Mouse (Mus musculus): ENCODE results near the gene Tpm1.

Gene Tpm1

DNA sequence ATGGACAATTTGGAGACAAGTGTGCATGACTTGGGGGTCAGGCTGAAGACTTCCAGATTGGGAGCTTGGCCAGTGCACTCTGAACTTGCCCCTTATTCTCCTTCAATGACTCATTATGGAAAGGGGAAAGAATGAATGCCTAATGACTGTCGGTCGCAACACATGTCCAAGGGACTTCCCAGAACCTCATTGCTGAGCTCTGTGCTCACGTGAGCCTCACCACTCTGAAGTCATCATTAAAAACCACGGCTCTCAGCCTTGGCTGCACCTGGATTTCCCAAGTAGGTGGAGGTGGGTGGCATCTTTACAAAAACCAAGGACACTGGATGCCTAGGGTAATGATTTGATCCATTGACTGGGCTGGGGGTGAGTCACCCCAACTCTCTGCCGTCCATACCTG, 59.2 kb downstream of the Tpm1 start:
- intact Hi-C loops (cut with DNase I) = no loop called here

- intact Hi-C loops (cut with DNase I) = no loop called here
Measured at GRCm38 (mm10) chr9:66989581-66989980, 59.6 kb downstream of the Tpm1 start.

DNA sequence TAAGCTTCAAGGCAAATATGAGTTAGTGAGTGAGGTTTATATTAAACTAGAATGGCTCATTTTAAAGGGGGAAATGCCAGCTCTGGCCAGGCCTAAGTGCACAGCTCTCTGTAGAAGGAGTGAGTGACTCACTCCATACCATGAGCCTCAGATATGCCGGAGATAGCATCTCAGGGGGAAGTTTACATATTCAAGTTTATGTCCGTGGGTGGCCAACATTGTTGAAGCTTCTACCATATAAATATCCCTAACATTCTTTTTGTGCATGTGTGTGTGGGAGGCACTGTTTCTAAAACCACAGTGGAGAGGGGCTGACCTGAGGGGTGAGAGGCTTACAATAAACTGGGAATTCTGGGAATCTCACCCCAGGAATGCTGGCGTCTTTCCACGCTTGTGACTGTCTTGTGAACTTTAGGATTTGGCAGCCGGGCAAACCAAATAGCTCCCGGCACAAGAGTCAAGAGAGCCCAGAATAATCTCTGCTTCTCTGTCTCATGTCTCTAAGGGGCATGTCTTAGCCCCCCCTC, 60.3 kb downstream of the Tpm1 start:
- intact Hi-C loops (cut with DNase I) = no loop called here

DNA sequence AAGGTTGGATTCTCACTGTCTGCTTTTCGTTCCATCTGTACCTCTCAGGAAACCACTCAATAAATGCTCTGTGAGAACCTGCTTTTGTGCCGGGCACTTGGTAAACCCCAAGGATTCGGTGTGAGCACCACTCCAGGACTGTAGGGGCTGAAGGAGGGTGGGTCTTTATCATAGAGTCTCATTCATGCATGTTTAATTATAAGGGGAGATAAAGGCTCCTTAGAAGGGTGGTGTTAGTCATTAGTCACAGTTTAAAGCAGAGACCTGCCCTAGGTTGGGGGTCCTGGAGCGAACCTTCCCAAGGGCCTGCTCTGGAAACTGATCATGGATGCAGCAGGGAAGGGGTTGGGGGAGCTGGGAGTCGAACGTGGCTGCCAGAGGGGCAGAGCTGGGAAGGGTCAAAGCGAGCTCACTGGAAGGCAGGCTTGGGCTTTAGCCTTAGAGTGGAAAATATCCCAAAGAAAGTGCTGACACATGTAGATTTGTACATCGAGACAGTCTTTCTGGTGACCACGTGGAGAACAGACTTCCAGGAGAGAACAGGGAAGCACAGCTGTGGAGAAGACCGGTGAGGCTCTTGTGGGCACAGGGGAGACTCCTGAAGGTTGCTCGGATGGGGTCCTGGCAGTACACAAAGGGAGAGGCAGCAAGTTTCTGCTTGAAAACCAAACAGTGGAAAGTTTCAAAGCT, 60.9 kb downstream of the Tpm1 start:
- intact Hi-C loops (cut with DNase I) = no loop called here

DNA sequence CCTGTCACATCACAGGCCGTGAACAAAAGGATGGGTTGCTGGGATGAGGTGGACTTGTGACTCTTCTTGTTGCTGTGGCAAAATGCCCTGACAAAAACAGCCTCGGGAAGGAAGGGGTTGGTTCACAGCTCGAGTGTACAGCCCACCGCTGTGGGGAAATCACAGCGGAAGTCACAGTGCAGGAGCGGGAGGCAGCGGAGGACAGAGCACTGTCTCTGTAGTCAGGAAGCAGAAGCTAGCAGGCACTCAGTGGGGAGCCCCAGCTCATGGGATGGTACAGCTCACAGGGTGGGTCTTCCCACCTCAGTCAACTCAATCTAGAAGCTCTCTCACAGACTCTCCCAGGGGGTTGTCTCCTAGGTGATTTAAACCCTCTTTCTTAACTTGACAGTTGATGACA, 63.8 kb downstream of the Tpm1 start:
- intact Hi-C loops (cut with DNase I) = no loop called here

DNA sequence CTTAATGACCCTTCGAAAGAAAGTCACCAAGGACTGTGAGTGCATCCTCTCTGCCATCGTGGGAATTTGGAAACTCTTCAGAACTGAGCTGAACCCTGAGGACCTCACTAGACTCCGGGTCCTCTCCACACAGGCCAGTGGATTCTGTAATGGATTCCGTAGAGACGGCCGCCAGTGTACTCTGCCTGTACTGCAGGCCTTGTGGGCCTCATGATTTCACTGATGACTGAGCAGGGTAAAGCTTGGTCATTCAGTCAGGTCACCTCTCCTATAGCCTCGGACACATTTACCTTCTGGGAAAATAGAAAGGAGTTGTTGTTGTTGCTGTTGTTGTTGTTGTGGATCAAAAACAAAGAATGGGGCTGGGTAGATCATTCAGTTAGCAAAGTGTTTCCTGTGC, 67.1 kb downstream of the Tpm1 start:
- intact Hi-C loops (cut with DNase I) = no loop called here

DNA sequence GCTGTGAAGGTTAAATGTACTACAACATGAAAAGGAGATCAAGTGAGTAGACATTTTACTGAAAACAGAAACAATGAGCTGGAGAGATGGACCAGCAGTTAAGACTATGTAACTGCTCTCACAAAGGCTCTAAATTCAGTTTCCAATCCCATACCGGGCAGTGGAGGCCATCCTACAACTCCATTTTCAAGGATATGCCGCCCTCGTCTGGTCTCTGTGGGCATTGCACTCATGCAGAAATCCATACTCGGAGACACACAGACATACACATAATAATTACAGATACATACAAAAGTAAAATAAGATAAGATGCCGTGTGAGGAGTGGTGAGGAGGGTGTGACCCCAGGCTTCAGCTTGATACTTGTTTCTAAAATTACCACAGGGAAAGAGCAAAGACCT, 68.7 kb downstream of the Tpm1 start:
- intact Hi-C loops (cut with DNase I) = no loop called here

GRCm38 (mm10) chr9:66978468-66978867, 70.7 kb downstream of the Tpm1 start:
- intact Hi-C loops (cut with DNase I) = no loop called here

- intact Hi-C loops (cut with DNase I) = no loop called here
Measured at GRCm38 (mm10) chr9:66977982-66978381, 71.2 kb downstream of the Tpm1 start.

DNA sequence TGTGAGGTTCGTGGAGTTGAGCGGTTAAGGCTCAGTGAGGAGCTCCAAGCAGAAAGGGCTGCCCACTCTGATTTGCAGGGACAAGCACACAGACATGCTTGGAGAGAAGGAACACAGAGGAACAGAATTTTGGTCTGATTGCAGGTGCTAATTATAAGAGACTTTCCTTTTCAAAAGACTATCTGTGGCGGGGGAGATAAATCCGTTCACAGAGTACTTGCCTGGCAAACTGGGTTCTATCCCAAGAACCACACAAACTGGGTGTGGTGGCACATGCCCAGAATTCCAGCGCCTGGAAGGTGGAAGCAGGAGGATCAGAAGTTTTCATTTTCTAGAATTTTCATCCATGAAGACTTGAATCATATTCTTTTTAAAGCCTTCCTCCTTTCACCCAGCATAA, 72.1 kb downstream of the Tpm1 start:
- intact Hi-C loops (cut with DNase I) = no loop called here

- intact Hi-C loops (cut with DNase I) = no loop called here
Measured at GRCm38 (mm10) chr9:66975239-66975645, 74.0 kb downstream of the Tpm1 start, which contains the start of gene Lactb. Lactb (minus strand) TSS chr9:66975484.

DNA sequence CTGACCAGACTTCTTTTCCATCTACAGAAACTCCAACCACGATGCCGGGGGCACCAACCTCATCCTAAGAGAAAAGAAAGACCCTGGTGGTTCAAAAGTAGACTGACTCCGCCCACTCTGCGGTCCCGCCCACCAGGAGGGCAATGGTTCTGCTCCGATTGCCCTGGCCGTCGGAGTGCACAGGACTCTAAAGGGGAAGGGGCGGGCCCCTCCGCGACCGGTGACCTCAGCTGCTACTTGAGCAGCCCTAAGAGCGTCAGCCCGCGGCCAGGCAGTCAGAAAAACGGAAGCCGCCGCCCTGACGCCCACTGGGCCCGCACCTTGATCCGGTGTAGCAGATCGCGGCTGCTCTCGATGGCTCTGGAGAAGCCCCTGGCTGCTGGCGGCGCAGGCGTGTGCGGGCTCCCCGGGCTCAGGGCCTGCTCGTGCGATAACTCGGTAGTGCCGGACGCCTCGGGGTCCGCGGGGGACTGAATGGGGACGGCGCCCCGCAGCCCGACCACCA, 74.4 kb downstream of the Tpm1 start:
- intact Hi-C loops (cut with DNase I) = no loop called here

Data from adrenal gland (tissue).